Mouse (Mus musculus) lung, postnatal 0 days (tissue): ENCODE data around the gene Epm2a. TPM values are rescaled to one million over a fixed set of nuclear protein-coding genes. Genes with fewer than 3 reads are reported as not detected.

Experiments
- ATAC-seq: fragments of 200-750 bp; cut with Nextera tagmentation; 2 replicates; pipeline ENCODE4 v1.8.0; 2017; ENCODE audit warnings: moderate library complexity
- DNase-seq: peaks from one replicate; pipeline ENCODE4 v3.0.0-alpha.2; 2016; ENCODE audit warnings: low spot score
- H3K27ac ChIP-seq: fragments of 300-500 bp; sonication (generic); 2 replicates; pipeline ENCODE4 v1.5.1; 2014; ENCODE audit warnings: antibody characterized with exemption, mild to moderate bottlenecking, low read length, mixed read lengths
- H3K27me3 ChIP-seq: fragments of 300-500 bp; sonication (generic); replicated peaks from 2 replicates; pipeline ENCODE4 v1.6.1; 2014; ENCODE audit warnings: low read length, mixed read lengths; ENCODE audit not compliant: insufficient read depth
- H3K36me3 ChIP-seq: fragments of 300-500 bp; sonication (generic); 2 replicates; pipeline ENCODE4 v1.6.1; 2014; ENCODE audit warnings: low read length, mixed read lengths; ENCODE audit not compliant: insufficient read depth
- H3K4me1 ChIP-seq: fragments of 300-500 bp; sonication (generic); 2 replicates; pipeline ENCODE4 v1.6.1; 2014; ENCODE audit warnings: antibody characterized with exemption, low read depth, low read length, mixed read lengths; ENCODE audit not compliant: insufficient read depth
- H3K4me2 ChIP-seq: fragments of 300-500 bp; sonication (generic); replicated peaks from 2 replicates; pipeline ENCODE4 v1.6.1; 2014; ENCODE audit warnings: low read depth, mild to moderate bottlenecking, low read length, moderate library complexity, mixed read lengths
- H3K4me3 ChIP-seq: fragments of 300-500 bp; sonication (generic); 2 replicates; pipeline ENCODE4 v1.5.1; 2014; ENCODE audit warnings: low read depth, low read length
- H3K9ac ChIP-seq: fragments of 300-500 bp; sonication (generic); replicated peaks from 2 replicates; pipeline ENCODE4 v1.6.1; 2014; ENCODE audit warnings: low read depth, mild to moderate bottlenecking
- H3K9me3 ChIP-seq: fragments of 300-500 bp; sonication (generic); 2 replicates; pipeline ENCODE4 v1.6.1; 2016; ENCODE audit warnings: low read length, mixed read lengths
- CTCF ChIP-seq: IDR thresholded peaks from 2 replicates; pipeline ENCODE4 v1.5.1; 2016; ENCODE audit warnings: antibody characterized with exemption, mild to moderate bottlenecking
- EP300 ChIP-seq: IDR thresholded peaks from 2 replicates; pipeline ENCODE4 v1.6.1; 2016; ENCODE audit warnings: antibody characterized with exemption, mild to moderate bottlenecking, control low read depth
- WGBS: fragments of 180-500 bp; shearing (Covaris S2); extraction: QIAGEN DNeasy Blood & Tissue Kit; methylation state at CpG from one replicate; pipeline ENCODE4 v1.1.7; 2014; 5-methylcytosine and 5-hydroxymethylcytosine counted together
- polyA plus RNA-seq: library from polyadenylated mRNA; unstranded; fragments of >200 nt; fragmentation: Nextera tagmentation; extraction: Ambion mirVana; gene quantifications from 2 replicates; pipeline ENCODE4 v1.2.1, GENCODE M21; 2015

Epm2a gene
- polyA plus RNA-seq, 1 experiment from 2014 or later: 1.0 TPM

- Histone ChIP-seq H3K27ac (no peak overlapping the region), H3K4me1 (no peaks in the 10 kb centered on the region), H3K4me2 (no peak overlapping the region), H3K36me3 (no peaks in the 10 kb centered on the region), H3K4me3 (no peak overlapping the region), H3K27me3 (no peaks in the 10 kb centered on the region), H3K9me3 (no peaks in the 10 kb centered on the region), H3K9ac (no peak overlapping the region)
- no peak for ATAC-seq
- TF ChIP-seq EP300 (no peak), CTCF (no peak)
- no peak for DNase-seq
- whole genome bisulfite sequencing: 70% methylated on average over 6 of the region's 8 CpGs
Observed at GRCm38 (mm10) chr10:11354609-11355008, 11.4 kb downstream of the Epm2a start.

GRCm38 (mm10) chr10:11361985-11362692 lies 18.9 kb downstream of the Epm2a start:
- WGBS: 61% methylated on average over 5 of the region's 5 CpGs
- Histone ChIP-seq H3K9ac (no peak overlapping the region), H3K4me1 (no peaks in the 10 kb centered on the region), H3K9me3 (no peaks in the 10 kb centered on the region), H3K4me3 (no peak overlapping the region), H3K27ac (no peak overlapping the region), H3K36me3 (no peaks in the 10 kb centered on the region), H3K4me2 (no peak overlapping the region), H3K27me3 (no peaks in the 10 kb centered on the region)
- DNase-seq (peak; percentile 75), ATAC-seq (no peak)
- TF ChIP-seq CTCF (peak; percentile 71), EP300 (no peak)

- peak; percentile 38 for DNase-seq
- WGBS: 48% methylated on average over 12 of the region's 12 CpGs
- Histone ChIP-seq H3K27me3 (no peaks in the 10 kb centered on the region), H3K4me3 (no peak overlapping the region), H3K4me2 (no peak overlapping the region), H3K4me1 (no peaks in the 10 kb centered on the region), H3K9me3 (no peaks in the 10 kb centered on the region), H3K36me3 (no peaks in the 10 kb centered on the region), H3K9ac (no peak overlapping the region), H3K27ac (no peak overlapping the region)
- TF ChIP-seq EP300: no peak
- no peak for TF ChIP-seq CTCF
- peak; percentile 57 for ATAC-seq
Observed at GRCm38 (mm10) chr10:11362896-11363487, 19.8 kb downstream of the Epm2a start.

- Histone ChIP-seq H3K9ac (no peak overlapping the region), H3K4me1 (no peaks in the 10 kb centered on the region), H3K4me2 (no peak overlapping the region), H3K4me3 (no peak overlapping the region), H3K27me3 (no peaks in the 10 kb centered on the region), H3K9me3 (no peaks in the 10 kb centered on the region), H3K27ac (no peak overlapping the region), H3K36me3 (no peaks in the 10 kb centered on the region)
- TF ChIP-seq CTCF (no peak), EP300 (no peak)
- 77% methylated on average over 2 of the region's 2 CpGs for WGBS
- ATAC-seq (no peak), DNase-seq (no peak)
Observed at GRCm38 (mm10) chr10:11381302-11381701, 38.1 kb downstream of the Epm2a start.

GRCm38 (mm10) chr10:11410926-11411325 lies 67.7 kb downstream of the Epm2a start:
- DNase-seq (no peak), ATAC-seq (no peak)
- H3K27ac ChIP-seq: no peak overlapping the region
- 76% methylated on average over 5 of the region's 5 CpGs for WGBS
- no peaks in the 10 kb centered on the region for H3K4me1 ChIP-seq
- H3K36me3 ChIP-seq: no peaks in the 10 kb centered on the region
- no peaks in the 10 kb centered on the region for H3K9me3 ChIP-seq
- H3K27me3 ChIP-seq: no peaks in the 10 kb centered on the region
- H3K4me2 ChIP-seq: no peak overlapping the region
- no peak overlapping the region for H3K4me3 ChIP-seq
- TF ChIP-seq CTCF (no peak), EP300 (no peak)
- H3K9ac ChIP-seq: no peak overlapping the region

- no peak for TF ChIP-seq EP300
- no peak for TF ChIP-seq CTCF
Observed at GRCm38 (mm10) chr10:11420071-11420470, 76.9 kb downstream of the Epm2a start.

More at GRCm38 (mm10) chr10:11420071-11420470, 76.9 kb downstream of the Epm2a start:
- no peak for ATAC-seq
- Histone ChIP-seq H3K4me2 (no peak overlapping the region), H3K4me3 (no peak overlapping the region), H3K9me3 (no peaks in the 10 kb centered on the region), H3K36me3 (no peaks in the 10 kb centered on the region), H3K27me3 (no peaks in the 10 kb centered on the region), H3K9ac (no peak overlapping the region), H3K27ac (no peak overlapping the region), H3K4me1 (no peaks in the 10 kb centered on the region)
- WGBS: 87% methylated on average over 3 of the region's 3 CpGs
- no peak for DNase-seq
